Mouse (Mus musculus) heart, embryonic 14.5 days (tissue): ENCODE data around the gene Mrps7. TPM values are rescaled to one million over a fixed set of nuclear protein-coding genes. Genes with fewer than 3 reads are reported as not detected.

ENCODE experiments used
- ATAC-seq: fragments of 200-750 bp; cut with Nextera tagmentation; 2 replicates; pipeline ENCODE4 v1.8.0; 2017; ENCODE audit warnings: low read depth, moderate TSS enrichment; ENCODE audit not compliant: insufficient number of reproducible peaks, insufficient read depth, low FRiP score
- H3K27ac ChIP-seq, 2 experiments: fragments of 200-500 bp in 1 of 2; fragments of 300-500 bp in 1 of 2; sonication (generic) in 1 of 2; replicated peaks in 1 of 2; 2 replicates each; pipeline ENCODE4 v1.5.1; 2012 to 2014; ENCODE audit warnings: low read depth in 2 of 2, low read length in 2 of 2, control low read depth in 1 of 2, mild to moderate bottlenecking in 1 of 2, mixed read lengths in 1 of 2; ENCODE audit not compliant: control insufficient read depth in 1 of 2, insufficient read depth in 1 of 2
- H3K27me3 ChIP-seq: fragments of 300-500 bp; sonication (generic); 2 replicates; pipeline ENCODE4 v1.6.1; 2014; ENCODE audit warnings: mild to moderate bottlenecking, low read length, control low read depth; ENCODE audit not compliant: control insufficient read depth, insufficient read depth
- H3K36me3 ChIP-seq: fragments of 300-500 bp; sonication (generic); 2 replicates; pipeline ENCODE4 v1.6.1; 2014; ENCODE audit warnings: mild to moderate bottlenecking, control low read depth, low read length, mixed read lengths; ENCODE audit not compliant: control insufficient read depth, insufficient read depth
- H3K4me1 ChIP-seq, 2 experiments: fragments of 200-500 bp in 1 of 2; fragments of 300-500 bp in 1 of 2; sonication (generic) in 1 of 2; 2 replicates each; pipeline ENCODE4 v1.6.1; 2012 to 2014; ENCODE audit warnings: low read length in 2 of 2, control low read depth in 1 of 2, mixed read lengths in 1 of 2; ENCODE audit not compliant: control insufficient read depth in 2 of 2, insufficient read depth in 2 of 2
- H3K4me2 ChIP-seq: fragments of 300-500 bp; sonication (generic); 2 replicates; pipeline ENCODE4 v1.6.1; 2014; ENCODE audit warnings: mild to moderate bottlenecking, low read length
- H3K4me3 ChIP-seq, 2 experiments: fragments of 200-500 bp in 1 of 2; fragments of 300-500 bp in 1 of 2; sonication (generic) in 1 of 2; 2 replicates each; pipeline ENCODE4 v1.5.1; 2012 to 2014; ENCODE audit warnings: low read length in 2 of 2, mild to moderate bottlenecking in 2 of 2, control low read depth in 1 of 2, low read depth in 1 of 2, moderate library complexity in 1 of 2; ENCODE audit not compliant: control insufficient read depth in 1 of 2, insufficient read depth in 1 of 2
- H3K9ac ChIP-seq: fragments of 300-500 bp; sonication (generic); 2 replicates; pipeline ENCODE4 v1.6.1; 2014; ENCODE audit warnings: mild to moderate bottlenecking, low read length
- H3K9me3 ChIP-seq: fragments of 300-500 bp; sonication (generic); 2 replicates; pipeline ENCODE4 v1.6.1; 2016; ENCODE audit warnings: low read length, control low read depth; ENCODE audit not compliant: control insufficient read depth
- WGBS: fragments of 180-500 bp; shearing (Covaris S2); extraction: QIAGEN DNeasy Blood & Tissue Kit; methylation state at CpG from one replicate; pipeline ENCODE4 v1.1.7; 2014; 5-methylcytosine and 5-hydroxymethylcytosine counted together
- polyA plus RNA-seq: library from polyadenylated mRNA; unstranded; fragments of >200 nt; fragmentation: Nextera tagmentation; extraction: Ambion mirVana; gene quantifications from 2 replicates; pipeline ENCODE4 v1.2.1, GENCODE M21; 2014

Mrps7 gene
- polyA plus RNA-seq, 1 experiment from 2014 or later = 87.4 TPM

GRCm38 (mm10) chr11:115599722-115600121 is 4.0 kb upstream of the Mrps7 start:
- Histone ChIP-seq H3K9me3 (no peaks in the 10 kb centered on the region), H3K27me3 (no peaks in the 10 kb centered on the region), H3K4me2 (no peak overlapping the region), H3K27ac (no peak overlapping the region), H3K36me3 (peaks cover 38% of the 10 kb centered on the region), H3K4me3 (no peak overlapping the region), H3K9ac (no peak overlapping the region), H3K4me1 (peaks cover 8 to 34% of the 10 kb centered on the region in 2 experiments)
- 78% methylated on average over 7 of the region's 7 CpGs for WGBS
- ATAC-seq = no peak

- Histone ChIP-seq H3K4me2 (no peak overlapping the region), H3K4me1 (peaks cover 10 to 40% of the 10 kb centered on the region in 2 experiments), H3K27me3 (no peaks in the 10 kb centered on the region), H3K27ac (no peak overlapping the region), H3K4me3 (no peak overlapping the region), H3K9ac (no peak overlapping the region), H3K36me3 (peaks cover 40% of the 10 kb centered on the region), H3K9me3 (no peaks in the 10 kb centered on the region)
- no peak for ATAC-seq
- WGBS = 85% methylated on average over 15 of the region's 15 CpGs
These were observed 3.0 kb upstream of the Mrps7 start for GRCm38 (mm10) chr11:115600743-115601142.

- Histone ChIP-seq H3K9me3 (no peaks in the 10 kb centered on the region), H3K9ac (no peak overlapping the region), H3K36me3 (peaks cover 40% of the 10 kb centered on the region), H3K27ac (no peak overlapping the region), H3K4me2 (no peak overlapping the region), H3K27me3 (no peaks in the 10 kb centered on the region), H3K4me1 (peaks cover 10 to 40% of the 10 kb centered on the region in 2 experiments), H3K4me3 (no peak overlapping the region)
- whole genome bisulfite sequencing = 52% methylated on average over 4 of the region's 4 CpGs
- no peak for ATAC-seq
These were observed 2.6 kb upstream of the Mrps7 start for GRCm38 (mm10) chr11:115601174-115601573.

GRCm38 (mm10) chr11:115603128-115603475 is 623 bp upstream of the Mrps7 start:
- Histone ChIP-seq H3K27ac (peak overlapping the region; percentile 86 to 91), H3K9ac (peak overlapping the region; percentile 95), H3K27me3 (no peaks in the 10 kb centered on the region), H3K4me1 (peaks cover 10 to 40% of the 10 kb centered on the region in 2 experiments), H3K36me3 (peaks cover 45% of the 10 kb centered on the region), H3K4me3 (peak overlapping the region; percentile 92 to 100), H3K4me2 (peak overlapping the region; percentile 90), H3K9me3 (no peaks in the 10 kb centered on the region)
- WGBS = 3% methylated on average over 15 of the region's 15 CpGs
- no peak for ATAC-seq

- Histone ChIP-seq H3K9ac (peak overlapping the region; percentile 95), H3K27me3 (no peaks in the 10 kb centered on the region), H3K36me3 (peaks cover 46% of the 10 kb centered on the region), H3K27ac (peak overlapping the region; percentile 91 to 93), H3K4me3 (peak overlapping the region; percentile 92 to 100), H3K4me1 (peaks cover 10 to 40% of the 10 kb centered on the region in 2 experiments), H3K9me3 (no peaks in the 10 kb centered on the region), H3K4me2 (peak overlapping the region; percentile 90)
- 0 out of 2 replicates have a peak, but pooled peaks have one; percentile 1 for ATAC-seq
- WGBS = 0% methylated on average over 26 of the region's 26 CpGs
These were observed 575 bp downstream of the Mrps7 start for GRCm38 (mm10) chr11:115604304-115604696.

GRCm38 (mm10) chr11:115606733-115607132 is 3.0 kb downstream of the Mrps7 start:
- WGBS = 83% methylated on average over 18 of the region's 18 CpGs
- Histone ChIP-seq H3K4me2 (no peak overlapping the region), H3K9me3 (no peaks in the 10 kb centered on the region), H3K27ac (0 out of 4 replicates have a peak overlapping the region, but pooled peaks of 1 of the 2 experiments have one; percentile 4), H3K36me3 (peaks cover 49% of the 10 kb centered on the region), H3K4me3 (no peak overlapping the region), H3K4me1 (peaks cover 9 to 24% of the 10 kb centered on the region in 2 experiments), H3K27me3 (no peaks in the 10 kb centered on the region), H3K9ac (no peak overlapping the region)
- ATAC-seq = no peak

- Histone ChIP-seq H3K4me2 (no peak overlapping the region), H3K9ac (no peak overlapping the region), H3K36me3 (peaks cover 49% of the 10 kb centered on the region), H3K4me1 (peaks cover 13 to 23% of the 10 kb centered on the region in 2 experiments), H3K4me3 (no peak overlapping the region), H3K27me3 (no peaks in the 10 kb centered on the region), H3K27ac (no peak overlapping the region), H3K9me3 (no peaks in the 10 kb centered on the region)
- ATAC-seq = no peak
- WGBS = 80% methylated on average over 23 of the region's 23 CpGs
These were observed 5.0 kb downstream of the Mrps7 start for GRCm38 (mm10) chr11:115608421-115609399.
